Mouse (Mus musculus): ENCODE measurements around the gene Ppp2ca. TPM values are rescaled to one million over a fixed set of nuclear protein-coding genes. Genes with fewer than 3 reads are reported as not detected.

Gene Ppp2ca
- 100 to 1,000 TPM; 128 to 136 TPM for total RNA-seq (2021)
- long read RNA-seq, experiment 1, full-length matches to known transcripts = 756 of 783 reads
- long read RNA-seq, experiment 1, partial matches to known transcripts = 19 of 783 reads
- long read RNA-seq, experiment 1, other reads (novel, unspliced or antisense) = 8 of 783 reads
- long read RNA-seq, experiment 2, full-length matches to known transcripts = 870 of 934 reads
- long read RNA-seq, experiment 2, partial matches to known transcripts = 36 of 934 reads
- long read RNA-seq, experiment 2, other reads (novel, unspliced or antisense) = 28 of 934 reads

DNA sequence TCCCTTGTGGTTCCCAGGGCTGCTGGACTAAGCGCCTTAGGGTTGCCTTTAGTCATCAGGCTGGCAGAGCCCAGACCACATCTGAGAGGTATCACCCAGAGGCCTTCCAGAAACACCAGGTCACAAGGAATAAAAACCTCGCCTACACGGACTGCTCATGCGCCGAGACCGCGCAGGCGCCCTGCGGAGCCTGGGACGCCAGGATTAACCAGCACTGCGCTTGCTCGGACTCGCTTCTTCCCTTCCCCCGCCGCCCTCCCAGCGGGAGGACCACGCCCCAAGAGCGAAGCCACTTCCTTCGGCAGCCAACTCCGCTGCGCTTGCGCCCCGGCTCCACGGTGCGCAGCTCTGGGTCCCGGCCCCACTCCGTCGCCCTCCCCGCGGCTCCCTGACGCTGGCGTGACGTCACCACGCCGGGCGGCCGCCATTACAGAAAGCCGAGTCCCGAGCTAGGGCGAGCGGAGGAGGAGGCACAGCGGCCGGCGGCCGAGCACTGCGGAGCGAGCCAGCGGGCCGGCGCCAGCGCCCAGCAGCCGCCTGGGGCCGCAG lies at the start of gene Ppp2ca:
TSS of gene Ppp2ca (plus strand) at position 284 of the 549 bp plus-strand sequence.
- DNase-seq (ENCODE audit: low spot score in 2 of 2) = peak; percentile 96 to 99

DNA sequence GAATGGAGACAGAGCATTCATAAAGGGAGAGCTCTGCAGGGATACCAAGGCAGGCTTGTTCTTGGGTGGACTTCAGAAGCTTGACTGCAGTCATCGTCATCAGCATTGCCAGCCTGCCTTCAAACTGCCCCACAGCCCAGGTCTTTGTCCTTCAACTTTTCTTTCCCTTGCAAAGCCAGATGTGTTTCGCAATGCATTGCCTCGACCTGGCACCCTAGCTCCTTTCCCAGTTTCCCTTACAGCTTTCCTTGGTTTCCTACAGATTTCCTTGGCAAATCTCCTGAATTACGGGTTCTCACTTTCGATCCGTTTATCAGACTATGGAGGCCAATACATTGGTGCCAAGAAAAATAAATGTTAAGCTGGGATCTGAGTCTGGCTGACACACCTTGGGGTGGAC lies 45.1 kb upstream of the Ppp2ca start:
- no peak for DNase-seq (ENCODE audit: low spot score in 2 of 2)

DNA sequence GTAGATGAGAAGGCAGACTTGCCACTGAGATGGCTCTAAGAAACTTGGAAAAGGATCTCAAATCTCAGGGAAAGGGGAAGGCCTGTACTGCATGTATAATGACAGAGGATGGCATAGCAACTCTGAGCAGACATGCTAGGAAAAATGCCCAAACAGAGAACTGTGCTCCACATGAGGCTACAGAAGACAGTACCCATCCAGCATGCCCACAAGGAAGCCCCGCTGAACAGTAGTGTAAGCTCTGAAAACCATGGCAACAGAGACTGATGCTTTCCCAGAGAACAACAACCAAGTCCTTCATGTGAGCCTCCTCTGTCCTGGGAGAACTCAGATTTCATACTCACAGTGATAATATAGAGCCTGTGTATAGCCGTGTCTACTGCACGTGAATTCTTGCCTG lies 43.8 kb upstream of the Ppp2ca start:
- no peak for DNase-seq (ENCODE audit: low spot score in 2 of 2)

DNA sequence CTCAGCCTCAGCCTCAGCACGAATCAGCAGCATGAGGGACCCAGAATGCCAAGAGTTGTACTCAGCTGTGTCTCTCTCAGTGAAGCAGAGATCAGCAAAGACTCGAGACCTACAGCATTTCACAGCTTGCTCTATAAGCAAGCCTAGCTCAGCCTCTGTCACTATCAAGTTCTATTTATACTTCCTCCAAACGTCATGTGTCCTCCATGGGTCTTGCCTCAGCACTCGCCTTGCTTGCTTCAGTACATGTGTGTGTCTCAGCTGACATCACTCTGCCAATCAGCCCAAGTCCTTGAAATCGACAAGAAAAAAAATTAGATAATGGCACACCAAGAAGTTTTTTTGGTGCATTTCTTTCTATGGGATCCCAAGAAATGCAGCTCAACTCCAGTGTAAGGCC lies 42.3 kb upstream of the Ppp2ca start:
- DNase-seq (ENCODE audit: low spot score in 2 of 2) = no peak

DNA sequence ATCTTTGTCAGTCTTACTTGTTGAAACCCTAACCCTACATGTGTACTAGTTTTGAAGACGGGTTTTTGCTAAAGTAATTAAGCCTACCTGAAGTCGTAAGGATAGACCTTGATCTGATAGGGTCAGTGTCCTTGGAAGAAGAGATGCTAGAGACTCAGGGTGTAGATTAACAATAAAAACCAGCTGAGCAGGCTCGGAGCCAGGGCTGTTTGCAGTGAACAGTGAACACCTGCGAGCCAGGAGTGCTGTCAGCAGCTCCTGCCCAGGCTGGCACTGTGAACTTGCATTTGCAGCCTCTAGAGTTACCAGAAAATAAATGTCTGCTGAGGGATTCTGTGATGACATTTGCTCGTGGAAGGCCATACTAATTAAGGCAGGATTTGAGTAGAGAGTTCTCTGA lies 39.5 kb upstream of the Ppp2ca start:
- DNase-seq (ENCODE audit: low spot score in 2 of 2) = no peak

DNA sequence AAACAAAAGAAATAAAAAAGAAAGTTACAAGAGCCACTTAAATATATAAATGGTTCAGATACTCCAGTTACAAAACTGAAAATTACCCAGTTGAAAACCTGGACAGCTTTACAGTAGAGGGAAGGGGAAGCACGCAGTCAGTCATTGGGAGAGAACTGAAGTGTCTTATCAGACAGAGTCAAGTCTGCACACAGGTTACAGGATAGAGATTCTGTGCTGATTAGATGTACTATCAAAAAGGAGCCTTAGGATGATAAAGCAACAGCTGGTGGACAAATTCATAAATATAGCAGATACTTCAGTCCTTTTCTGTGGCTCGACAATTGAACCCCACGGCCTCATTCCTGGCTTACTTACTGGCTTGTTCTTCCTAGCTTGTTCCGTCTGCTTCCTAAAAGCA lies 38.2 kb upstream of the Ppp2ca start:
- no peak for DNase-seq (ENCODE audit: low spot score in 2 of 2)

DNA sequence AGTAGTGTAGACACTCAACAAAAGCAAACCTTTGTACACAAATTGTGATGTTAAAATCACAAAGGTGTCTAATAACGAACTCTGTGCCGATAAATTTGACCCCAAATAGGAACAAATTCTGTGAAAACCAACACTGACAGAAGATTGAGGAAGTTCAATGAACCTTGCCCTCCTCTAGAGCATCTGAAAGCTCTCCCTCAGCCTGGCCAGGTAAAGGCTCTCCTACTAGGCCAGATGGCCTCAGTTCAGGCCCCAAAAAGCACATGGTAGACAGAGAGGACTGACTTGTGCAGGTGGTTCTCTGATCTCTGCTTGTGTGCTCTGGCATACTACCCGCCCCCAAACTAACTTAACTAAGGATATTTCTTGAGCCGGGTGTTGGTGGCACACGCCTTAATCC lies 36.1 kb upstream of the Ppp2ca start:
- no peak for DNase-seq (ENCODE audit: low spot score in 2 of 2)

DNA sequence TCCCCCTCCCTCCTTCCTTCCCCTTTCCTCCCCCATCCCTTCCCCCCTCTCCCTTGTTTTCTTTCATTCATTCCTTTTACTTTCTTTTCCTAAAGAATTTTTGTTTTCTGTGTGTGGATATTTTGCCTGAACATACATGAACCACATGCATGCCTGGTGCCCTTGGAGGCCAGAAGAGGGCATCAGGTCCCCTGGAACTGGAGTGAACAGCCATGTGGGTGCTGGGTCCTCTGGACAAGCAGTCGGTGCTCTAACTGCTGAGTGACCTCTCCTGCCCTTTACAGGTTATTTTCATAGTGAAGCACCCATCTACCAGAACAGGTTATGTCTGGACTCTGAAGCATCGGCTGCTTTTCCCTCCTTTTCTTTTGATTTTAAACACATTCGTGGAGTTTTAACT lies 34.1 kb upstream of the Ppp2ca start:
- no peak for DNase-seq (ENCODE audit: low spot score in 2 of 2)

DNA sequence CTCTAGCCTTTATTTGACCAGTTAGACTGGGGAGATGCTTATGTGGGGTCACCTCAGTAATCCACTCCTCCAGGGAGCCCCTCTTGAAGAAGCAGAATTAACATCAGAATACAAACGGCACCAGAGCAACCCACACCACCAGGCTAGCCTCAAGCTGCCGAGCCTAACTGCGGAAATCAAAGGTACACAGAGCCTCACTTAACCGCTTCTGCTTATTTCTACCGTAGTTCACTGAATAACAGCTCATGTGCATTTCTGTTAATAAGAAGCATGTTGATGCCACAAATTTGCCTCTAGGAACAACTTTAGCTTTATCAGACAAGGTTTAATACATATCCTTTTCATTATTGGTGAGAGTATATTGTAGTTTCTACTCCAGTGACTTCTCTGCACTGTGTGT lies 32.6 kb upstream of the Ppp2ca start:
- no peak for DNase-seq (ENCODE audit: low spot score in 2 of 2)

DNA sequence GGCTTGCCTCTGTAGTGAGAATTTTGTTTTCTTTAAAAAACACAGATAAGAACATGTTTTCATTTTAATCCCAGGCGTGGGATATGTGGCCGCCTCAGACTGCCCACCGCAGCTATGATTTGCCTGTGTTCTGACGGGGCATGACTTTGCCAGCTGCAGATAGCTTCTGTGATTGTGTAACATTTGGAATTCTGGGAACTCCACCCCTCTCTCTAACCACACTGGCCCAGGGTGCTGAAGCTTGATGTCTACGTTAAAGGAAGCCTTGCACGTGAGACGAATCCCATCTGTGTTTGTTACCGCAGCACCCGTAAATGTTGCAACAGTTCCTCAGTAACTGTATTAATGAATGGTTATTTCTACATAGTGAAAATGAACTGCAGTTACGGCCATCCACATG lies 26.7 kb upstream of the Ppp2ca start:
- no peak for DNase-seq (ENCODE audit: low spot score in 2 of 2)

DNA sequence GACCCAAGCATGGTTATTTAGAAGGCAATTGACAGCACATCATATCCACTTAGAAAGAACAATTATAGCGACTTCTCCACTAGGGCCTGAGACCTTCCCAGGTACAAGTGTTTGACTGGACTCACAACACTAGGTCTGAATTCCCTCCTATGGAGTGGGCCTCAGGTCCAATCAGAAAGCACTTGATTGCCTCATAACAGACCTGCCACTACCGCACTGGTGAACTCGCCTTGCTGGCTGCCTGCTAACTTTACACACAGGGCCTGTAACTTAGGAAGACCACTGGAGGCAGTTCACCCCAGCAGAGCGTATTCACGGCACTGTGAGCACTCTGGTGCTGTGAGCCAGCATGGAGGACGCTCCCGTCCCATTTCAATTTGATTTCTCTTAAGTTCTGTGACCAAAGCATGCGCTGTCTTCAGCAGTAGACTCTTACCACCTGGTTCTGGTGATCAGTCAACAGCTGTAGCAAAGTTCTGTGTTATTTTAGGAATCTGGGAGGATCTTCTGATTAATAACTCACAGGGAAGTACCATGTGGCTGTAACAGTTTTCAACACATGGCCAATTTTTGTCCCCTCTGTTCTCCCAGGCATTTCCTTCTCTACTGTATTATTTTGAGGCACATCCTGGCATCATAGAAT lies 24.8 kb upstream of the Ppp2ca start:
- no peak for DNase-seq (ENCODE audit: low spot score in 2 of 2)

DNA sequence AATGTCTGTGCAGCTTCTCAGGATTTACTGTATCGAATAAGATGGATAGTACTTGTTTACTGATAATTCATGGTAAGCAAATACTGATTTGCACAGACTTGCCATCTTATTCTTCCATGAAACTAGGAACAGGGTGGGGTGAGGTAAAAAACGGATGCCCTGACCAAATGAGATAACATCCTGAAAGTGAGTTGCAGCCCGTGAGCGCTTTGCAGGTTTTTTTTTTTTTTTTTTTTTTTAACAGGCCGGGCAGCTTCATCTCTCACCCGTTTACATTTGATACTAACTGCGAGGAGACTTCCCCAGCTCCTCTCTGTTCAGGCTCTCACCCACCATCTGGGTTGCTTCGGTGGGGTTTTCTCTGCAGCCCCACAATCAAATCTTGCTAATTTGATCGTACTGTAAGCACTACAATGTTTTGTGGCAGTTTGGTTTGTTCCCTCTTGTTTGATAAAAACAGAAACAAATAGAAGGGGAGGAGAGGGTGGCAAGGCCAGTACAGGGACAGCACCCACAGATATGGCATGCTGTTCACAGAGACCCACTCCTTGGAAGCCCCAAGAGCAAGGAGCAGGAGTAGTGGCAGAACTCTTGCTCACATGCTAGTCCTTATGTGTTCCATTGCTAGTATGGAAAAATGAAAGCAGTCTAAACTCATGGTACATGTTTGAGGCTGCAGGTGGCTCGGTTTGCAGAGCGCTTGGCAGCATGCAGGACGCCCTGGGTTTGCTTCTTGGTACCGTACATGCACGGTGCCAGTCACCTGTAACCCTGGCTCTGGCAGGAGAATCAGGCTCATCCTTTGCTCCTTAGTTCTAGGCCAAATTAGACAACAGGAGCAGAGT lies 23.6 kb upstream of the Ppp2ca start:
- no peak for DNase-seq (ENCODE audit: low spot score in 2 of 2)

DNA sequence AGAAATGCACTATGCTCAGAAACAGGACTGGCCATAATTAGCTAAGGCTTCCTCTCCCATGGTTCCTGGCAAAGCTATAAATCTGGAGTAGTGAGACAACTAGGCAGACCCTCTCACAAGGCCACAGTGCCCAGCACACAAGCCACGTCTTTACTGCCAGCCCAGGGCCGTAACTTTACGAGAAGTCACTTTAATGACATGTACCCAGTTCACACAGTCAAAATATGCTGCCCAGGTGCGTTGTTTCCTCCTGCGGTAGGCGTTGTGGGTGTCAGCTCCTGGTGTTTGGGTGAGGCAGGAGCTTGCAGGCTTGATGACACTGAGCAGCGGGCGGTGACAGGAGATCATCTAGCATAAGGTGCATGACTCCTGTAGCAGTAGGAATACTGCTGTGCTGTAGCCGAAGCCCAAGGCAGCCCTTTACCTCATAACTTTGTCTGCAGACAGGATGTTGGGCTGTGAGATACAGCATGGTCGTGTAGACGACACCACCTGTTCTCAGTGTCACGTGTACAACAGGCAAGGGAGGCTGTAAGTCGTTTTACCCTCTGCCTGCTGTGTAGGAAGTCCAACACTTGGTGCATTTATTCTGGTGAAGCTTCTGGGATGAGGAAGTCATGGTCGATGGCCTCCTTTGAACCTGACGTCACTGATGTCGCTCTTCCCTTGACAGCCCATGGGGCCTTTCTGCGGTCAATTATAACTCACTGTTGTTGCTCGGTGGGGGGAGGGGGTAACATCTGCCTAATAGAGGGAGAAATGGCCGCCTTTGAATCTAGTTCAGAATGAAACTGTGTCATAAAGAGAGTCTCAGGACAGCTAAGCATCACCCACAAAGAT lies 22.5 kb upstream of the Ppp2ca start:
- no peak for DNase-seq (ENCODE audit: low spot score in 2 of 2)

DNA sequence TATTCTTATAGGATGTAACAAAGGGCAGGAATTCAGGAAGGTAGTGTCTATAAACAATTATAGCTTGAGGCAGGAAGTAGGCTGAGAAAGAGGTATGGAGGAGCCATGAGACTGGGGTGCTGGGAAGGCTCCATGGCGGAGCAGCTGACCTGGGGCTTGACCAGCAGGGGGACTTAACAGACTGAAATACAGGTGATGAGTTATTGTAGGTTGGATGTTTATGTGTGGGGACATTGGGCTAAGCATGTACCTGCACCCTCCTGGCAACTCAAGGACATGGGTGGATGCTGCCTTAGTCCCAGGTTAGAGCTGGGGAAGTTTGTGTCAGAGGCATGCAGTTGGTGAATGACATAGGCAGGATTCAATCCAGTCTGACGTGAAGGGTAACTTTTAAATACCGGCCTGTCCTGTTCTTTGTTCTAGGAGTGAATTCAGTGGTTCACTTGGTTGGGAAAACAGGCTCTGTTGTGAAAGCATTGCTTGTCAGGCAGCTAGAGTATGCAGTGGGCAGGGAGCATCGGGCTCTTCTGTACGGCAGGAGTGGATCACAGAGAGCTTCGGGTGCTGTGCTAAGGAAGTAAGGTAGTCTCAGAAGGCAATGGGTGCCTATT lies 21.6 kb upstream of the Ppp2ca start:
- DNase-seq (ENCODE audit: low spot score in 2 of 2) = no peak

DNA sequence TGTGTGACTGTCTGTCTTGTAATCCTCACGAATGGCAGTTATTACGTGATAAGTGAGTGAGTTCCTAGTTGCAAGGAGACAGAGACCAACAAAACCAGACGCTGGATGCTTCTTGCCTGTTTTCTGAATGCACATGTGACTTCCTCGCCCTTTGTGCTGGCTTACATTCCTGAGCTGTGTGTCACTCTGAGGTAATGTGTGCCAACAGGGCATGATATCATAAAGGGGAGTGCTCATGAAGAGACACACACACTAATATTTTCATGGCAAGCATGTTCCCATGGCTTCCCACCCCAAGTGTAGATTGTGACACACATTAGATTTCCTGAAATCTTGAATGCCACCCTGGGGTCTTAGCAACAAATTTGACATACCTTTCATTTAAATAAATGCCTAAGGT lies 20.5 kb upstream of the Ppp2ca start:
- no peak for DNase-seq (ENCODE audit: low spot score in 2 of 2)

DNA sequence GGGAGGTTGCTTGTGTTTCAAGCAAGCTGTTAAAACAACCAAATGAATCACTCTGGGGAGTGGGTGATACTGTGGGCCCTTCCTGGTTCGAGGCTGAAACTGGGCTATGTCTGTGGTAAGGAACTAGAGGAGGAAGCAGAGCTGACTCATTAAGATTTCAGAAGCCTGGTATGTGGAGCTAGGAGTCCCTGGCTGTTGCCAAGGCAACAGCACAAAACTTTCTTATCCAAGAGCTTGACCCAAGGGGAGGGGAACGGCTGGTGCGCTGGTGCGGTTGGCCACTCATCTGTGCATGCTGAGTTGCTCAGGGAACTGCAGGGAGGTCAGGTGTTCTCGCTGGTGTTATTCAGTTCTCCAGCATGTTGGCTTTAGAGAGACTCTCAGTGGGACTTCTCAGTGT lies 18.5 kb upstream of the Ppp2ca start:
- no peak for DNase-seq (ENCODE audit: low spot score in 2 of 2)

DNA sequence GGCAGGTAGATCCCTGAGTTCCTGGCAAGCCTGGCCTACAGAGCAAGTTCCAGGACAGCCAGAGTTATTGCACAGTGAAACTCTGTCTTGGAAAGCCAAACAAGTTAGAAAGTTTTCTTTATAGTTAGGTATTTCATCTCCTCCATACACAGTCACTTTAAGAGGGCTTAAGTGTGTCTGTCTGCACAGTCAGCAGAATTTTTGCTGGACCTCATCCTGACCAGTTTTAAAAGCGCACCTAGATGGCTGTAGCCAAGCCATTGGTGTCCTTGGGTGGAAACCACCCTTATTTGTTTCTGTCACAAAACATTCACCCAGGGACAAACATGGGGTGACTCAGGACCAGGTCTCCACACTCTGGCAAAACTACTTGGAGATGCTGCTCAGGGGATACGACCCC lies 17.8 kb upstream of the Ppp2ca start:
- DNase-seq (ENCODE audit: low spot score in 2 of 2) = no peak

DNA sequence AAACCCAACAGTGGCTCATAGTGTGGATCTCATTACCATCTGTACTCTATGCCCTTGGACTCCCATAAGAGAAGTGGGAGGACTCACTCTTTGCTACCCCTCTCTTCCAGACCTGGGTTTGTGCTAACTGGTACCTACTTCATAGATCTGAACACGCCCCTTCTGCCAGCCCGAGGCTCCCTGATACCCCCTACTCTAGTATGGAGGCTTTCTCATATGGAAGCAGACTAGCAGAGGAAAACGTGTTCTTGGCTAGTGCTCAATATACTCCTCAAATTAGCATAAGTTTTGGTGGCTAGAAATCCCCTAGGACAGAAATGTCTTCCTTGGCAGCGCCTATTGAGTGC lies 12.7 kb upstream of the Ppp2ca start:
- DNase-seq (ENCODE audit: low spot score in 2 of 2) = no peak

DNA sequence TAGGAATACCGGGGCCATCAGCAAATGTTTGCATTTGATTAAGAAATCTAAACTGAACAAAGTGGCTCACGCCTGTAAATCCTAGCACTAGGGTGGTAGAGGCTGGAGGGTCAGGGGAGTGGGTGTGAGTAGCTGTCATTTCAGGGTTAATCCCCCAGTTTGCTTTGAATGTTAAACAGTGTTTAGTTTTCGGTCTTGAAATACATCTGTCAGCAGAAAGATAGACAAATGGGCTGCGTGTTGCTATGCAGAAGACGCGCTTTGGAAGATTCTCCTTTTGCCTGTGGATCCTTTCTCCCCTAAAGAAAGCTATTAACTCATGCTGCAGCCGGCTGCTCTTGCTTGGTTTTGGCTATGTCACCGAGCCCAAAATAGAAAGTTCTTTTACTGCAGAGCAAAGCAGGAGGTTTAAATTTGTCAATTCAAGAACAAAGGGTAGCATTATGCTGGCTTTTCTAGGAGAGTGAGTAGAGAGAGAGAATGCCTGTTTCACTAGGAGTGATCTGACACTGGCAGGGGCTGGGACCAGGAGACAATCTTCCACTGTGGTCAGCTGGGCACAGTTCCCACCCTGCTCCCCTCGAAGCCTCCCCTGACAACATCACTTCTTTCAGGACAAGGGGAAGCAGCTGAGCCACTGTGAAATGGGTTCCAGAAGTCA lies 12.1 kb upstream of the Ppp2ca start:
- DNase-seq (ENCODE audit: low spot score in 2 of 2) = peak; percentile 57 to 81

DNA sequence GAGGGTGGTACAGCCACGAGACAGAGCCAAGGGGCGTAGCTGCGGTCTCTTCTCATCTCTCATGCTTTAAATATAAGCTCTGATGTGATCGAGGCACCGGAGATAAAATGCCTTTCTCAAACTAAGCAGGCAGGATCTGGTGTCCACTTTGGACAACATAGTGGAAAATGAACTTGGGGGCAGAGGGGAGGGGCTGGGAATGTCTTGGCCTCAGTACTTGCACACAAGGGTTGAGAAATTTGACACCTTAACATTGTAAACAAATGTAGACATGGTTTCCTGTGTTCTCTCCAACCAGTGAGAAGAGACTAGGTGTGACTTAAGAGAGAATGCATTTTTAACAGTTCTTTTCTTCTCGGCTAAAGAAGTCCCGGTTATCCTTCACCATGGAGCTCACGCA lies 9.2 kb upstream of the Ppp2ca start:
- no peak for DNase-seq (ENCODE audit: low spot score in 2 of 2)
